Mouse (Mus musculus) retina, embryonic 14.5 days (tissue): ENCODE results near the gene Cldn17.

Experiments used
- DNase-seq: peaks from one replicate; pipeline ENCODE4 v3.0.0-alpha.2; 2015; ENCODE audit warnings: low spot score

Gene Cldn17

DNA sequence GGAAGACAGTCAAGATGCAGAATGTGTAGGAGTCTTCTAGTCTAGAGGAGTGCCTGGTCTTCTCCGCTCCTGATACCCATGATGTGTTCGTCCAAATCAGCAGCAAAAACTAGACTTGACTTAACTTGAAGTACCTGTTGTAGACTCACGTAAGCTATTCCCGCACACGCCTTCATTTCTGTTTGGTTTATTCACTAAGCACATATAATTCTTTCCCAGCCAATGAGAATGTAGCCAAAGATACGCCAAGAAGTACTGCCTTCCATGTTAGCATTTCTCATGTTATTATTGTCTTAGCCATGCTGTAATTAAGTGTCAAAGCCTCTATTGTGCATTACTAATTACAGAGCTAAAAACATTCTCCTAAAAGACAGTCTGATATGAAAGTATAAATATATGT, at the start of gene Cldn17:
Cldn17 (minus strand) TSS at position 101 of the 400 bp plus-strand sequence.
- no peak for DNase-seq

DNA sequence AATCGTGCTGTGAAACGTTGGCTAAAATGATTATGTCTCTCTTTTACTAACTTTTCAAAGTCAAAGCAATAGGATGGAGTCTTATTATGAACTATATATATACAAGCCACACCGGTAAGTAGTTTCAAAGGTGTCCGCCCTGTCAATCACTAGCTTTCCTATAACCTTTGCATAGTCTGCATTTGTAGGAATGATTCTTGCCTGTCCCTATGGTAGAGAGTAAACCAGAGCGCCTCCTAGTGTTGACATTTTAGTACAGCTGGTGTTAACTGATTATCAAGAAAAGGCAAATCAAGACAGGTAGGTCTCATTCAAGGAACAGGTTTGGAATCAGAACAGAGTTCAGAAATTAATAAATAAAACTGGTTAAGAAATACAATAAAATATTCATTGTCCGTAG, 35.7 kb upstream of the Cldn17 start:
- DNase-seq: peak; percentile 73

DNA sequence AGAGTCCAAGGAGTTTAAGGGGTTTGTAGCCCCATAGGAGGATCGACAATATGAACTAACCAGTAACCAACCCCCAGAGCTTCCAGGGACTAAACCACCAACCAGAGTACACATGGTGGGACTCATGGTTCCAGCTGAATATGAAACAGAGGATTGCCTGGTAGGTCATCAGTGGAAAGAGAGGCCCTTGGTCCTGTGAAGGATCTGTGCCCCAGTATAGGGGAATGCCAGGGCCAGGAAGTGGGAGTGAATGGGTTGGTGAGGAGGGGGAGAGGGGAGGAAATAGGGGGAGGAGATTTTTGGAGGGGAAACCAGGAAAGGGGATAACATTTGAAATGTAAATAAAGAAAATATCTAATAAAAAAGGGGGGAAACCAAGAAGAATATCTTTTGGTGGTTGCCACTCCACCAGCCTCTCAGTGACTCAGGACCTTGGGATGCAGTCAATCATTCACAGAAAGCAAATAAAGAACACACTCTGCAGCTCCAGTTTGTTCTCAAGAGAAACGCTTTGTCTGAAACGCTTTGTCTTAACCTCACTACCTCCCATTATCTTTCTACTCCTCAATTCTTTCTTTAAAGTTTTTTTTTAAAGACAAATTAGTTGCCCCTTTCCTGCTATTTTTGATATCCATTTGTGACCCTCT, 33.2 kb upstream of the Cldn17 start:
- no peak for DNase-seq

DNA sequence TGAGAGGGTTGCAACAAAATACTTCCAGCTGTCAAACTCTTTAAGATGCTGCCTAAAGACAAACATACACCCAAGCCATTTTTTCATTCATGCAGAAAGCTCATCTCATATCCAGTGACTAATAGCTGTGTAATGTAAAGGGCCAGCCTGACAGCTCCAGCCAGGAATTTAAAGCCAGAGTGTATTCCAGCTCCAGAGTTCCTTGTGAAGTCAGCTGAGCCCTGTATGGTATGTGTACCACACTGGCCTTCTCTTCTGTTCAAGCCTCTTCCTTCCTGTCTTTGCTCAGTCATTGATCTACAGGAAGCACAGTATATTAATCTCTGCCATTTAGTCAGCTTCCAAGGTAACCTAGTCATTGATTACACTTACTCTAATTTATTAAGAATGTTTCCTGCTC, 4.6 kb upstream of the Cldn17 start:
- no peak for DNase-seq

DNA sequence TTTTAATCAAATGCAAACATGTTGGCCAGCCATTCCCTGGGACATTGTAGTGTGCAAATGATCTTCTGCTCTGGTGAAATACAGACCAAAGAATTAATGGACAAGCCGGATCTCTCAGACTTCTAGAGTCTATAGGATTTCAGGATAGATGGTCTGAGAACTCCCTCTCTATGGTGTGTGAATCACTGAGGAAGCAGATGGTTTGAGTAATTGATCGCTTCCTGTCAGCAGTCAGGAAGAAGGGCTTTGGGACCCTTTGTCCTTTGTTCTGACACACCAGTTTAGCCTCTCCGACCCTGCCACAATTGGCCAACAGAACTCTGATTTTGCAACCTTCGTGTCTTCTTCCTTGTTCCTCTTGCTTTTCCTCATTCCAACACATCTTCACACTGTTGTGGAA, 1.4 kb upstream of the Cldn17 start:
- no peak for DNase-seq

DNA sequence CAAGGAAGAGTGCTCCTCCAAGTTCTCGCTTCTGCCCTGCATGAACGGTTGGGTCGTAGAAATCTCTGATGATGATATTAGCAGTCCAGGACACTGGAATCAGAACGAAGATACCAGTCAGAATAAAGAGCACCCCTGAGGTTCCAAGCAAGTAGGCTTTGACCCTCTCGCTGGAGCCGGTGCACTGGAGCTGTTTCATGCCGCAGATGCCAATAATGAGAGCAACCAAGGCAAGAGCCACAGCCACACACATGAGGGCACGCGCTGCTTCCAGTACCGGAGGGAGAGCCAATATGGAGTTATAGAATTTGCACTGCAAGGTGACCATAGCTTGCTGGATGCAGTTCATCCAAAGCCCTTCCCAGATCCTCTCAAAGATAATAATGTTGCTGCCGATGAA, 440 bp downstream of the Cldn17 start:
- no peak for DNase-seq

DNA sequence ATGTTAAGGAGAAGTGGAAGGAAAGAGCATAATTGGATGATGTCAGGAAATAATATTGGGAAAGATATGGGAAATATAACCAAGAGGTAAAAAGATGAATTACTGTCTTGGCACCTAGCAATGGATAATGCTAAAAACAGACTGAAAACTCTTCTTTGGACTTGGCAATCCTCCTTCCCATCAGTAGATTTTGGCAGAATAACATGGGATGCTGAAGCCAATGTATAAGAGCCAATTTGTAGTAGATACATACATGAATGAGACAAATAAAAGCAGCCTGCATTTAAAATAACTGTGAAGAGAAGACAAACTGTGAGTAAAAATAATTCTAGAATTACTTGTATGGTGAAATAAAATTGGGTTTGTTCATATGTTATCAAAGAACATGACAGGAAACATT, 18.7 kb downstream of the Cldn17 start:
- no peak for DNase-seq

DNA sequence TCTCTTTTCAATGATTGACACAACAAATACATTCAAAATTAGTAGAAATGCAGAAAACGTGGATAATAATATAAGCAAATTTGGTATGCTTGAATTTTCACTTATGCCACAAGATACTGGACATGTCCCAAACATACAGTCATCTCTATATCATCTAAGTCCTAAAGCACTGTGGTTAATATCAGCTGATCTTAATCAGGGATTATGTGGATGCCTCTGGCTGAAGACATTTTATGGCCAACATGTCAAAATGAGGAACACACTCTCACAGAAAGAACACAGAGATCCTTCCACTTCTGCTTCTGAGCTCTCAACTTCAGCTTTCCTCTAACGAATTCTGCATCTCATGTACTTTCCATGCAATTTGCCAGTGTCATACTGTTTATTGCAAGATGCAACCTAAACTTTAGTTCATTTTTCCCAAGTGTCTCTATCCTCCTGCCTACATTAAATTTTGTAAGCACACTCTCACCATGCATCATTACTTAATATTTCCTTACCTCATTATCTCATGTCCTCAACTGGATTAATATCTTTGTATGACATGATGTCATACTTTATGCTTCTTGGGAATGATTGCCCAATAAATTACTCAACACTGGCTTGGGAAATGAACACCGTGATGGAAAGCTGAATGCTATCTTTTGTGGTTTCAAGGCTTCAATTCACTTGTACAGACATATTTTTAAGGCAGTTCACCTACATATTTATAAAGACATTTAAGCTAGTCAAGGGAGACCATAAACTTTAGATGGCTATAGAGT, 26.6 kb downstream of the Cldn17 start:
- no peak for DNase-seq

DNA sequence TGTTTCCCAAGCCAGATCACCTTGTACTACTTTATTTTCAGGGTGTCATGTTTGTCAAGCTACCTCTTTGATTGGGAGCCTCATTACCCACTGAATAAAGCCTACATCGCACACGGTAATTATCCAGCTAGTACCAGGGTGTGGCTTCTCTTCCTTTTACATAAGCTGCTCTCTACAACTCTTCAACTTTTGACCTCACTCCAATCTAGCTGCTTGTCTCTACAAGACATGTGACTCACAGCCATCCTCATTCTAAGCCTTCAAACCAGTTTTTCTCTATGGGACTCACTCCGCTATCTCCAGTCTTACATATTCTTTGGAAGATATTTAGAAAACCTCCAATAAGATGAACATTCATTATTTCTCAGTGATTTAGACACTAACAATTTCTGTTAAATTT, 43.5 kb downstream of the Cldn17 start:
- no peak for DNase-seq
